Mouse (Mus musculus) midbrain, embryonic 12.5 days (tissue): Measurements from ENCODE around the gene Selenoo. TPM values are rescaled to one million over a fixed set of nuclear protein-coding genes. Genes with fewer than 3 reads are reported as not detected.

Experiments used
- ATAC-seq: fragments of 200-750 bp; cut with Nextera tagmentation; 2 replicates; pipeline ENCODE4 v1.8.0; 2017; ENCODE audit warnings: low read depth, moderate TSS enrichment, moderate library complexity; ENCODE audit not compliant: low FRiP score
- H3K27ac ChIP-seq: fragments of 300-500 bp; sonication (generic); replicated peaks from 2 replicates; pipeline ENCODE4 v1.5.1; 2016; ENCODE audit warnings: mild to moderate bottlenecking
- H3K27me3 ChIP-seq: fragments of 300-500 bp; sonication (generic); 2 replicates; pipeline ENCODE4 v1.6.1; 2016; ENCODE audit warnings: mild to moderate bottlenecking
- H3K36me3 ChIP-seq: fragments of 300-500 bp; sonication (generic); 2 replicates; pipeline ENCODE4 v1.6.1; 2016
- H3K4me1 ChIP-seq: fragments of 300-500 bp; sonication (generic); 2 replicates; pipeline ENCODE4 v1.6.1; 2016
- H3K4me2 ChIP-seq: fragments of 300-500 bp; sonication (generic); replicated peaks from 2 replicates; pipeline ENCODE4 v1.6.1; 2016; ENCODE audit warnings: mild to moderate bottlenecking, moderate library complexity
- H3K4me3 ChIP-seq: fragments of 300-500 bp; sonication (generic); 2 replicates; pipeline ENCODE4 v1.5.1; 2016; ENCODE audit warnings: mild to moderate bottlenecking
- H3K9ac ChIP-seq: fragments of 300-500 bp; sonication (generic); replicated peaks from 2 replicates; pipeline ENCODE4 v1.6.1; 2016; ENCODE audit warnings: mild to moderate bottlenecking, moderate library complexity
- H3K9me3 ChIP-seq: fragments of 300-500 bp; sonication (generic); 2 replicates; pipeline ENCODE4 v1.6.1; 2016; ENCODE audit warnings: mild to moderate bottlenecking
- WGBS: fragments of 180-500 bp; shearing (Covaris S2); methylation state at CpG from one replicate; pipeline ENCODE4 v1.1.7; 2016; 5-methylcytosine and 5-hydroxymethylcytosine counted together
- polyA plus RNA-seq: library from polyadenylated mRNA; unstranded; fragments of >200 nt; fragmentation: Nextera tagmentation; extraction: Ambion mirVana; gene quantifications from 2 replicates; pipeline ENCODE4 v1.2.1, GENCODE M21; 2016

The Selenoo gene
- polyA plus RNA-seq = 23.7 and 28.1 TPM in 2 replicates

GRCm38 (mm10) chr15:89088607-89089247, at the start of gene Selenoo:
Selenoo (plus strand) TSS chr15:89089084.
- Histone ChIP-seq H3K27me3 (no peaks in the 10 kb centered on the region), H3K36me3 (peaks cover 48% of the 10 kb centered on the region), H3K4me3 (peak within 1 kb of the TSS; percentile 99), H3K27ac (peak within 1 kb of the TSS; percentile 73), H3K9me3 (no peaks in the 10 kb centered on the region), H3K9ac (peak within 1 kb of the TSS; percentile 98), H3K4me1 (peaks cover 20% of the 10 kb centered on the region), H3K4me2 (peak within 1 kb of the TSS; percentile 100)
- peak; percentile 94 for ATAC-seq
- WGBS = 2% methylated on average over 37 of the region's 38 CpGs

- H3K27me3 ChIP-seq = no peaks in the 10 kb centered on the region
- no peak overlapping the region for H3K4me3 ChIP-seq
- H3K9me3 ChIP-seq = peaks cover 4% of the 10 kb centered on the region; the same call in 1 of the 2 replicates
- WGBS = 76% methylated on average over 5 of the region's 5 CpGs
- no peak overlapping the region for H3K27ac ChIP-seq
- H3K36me3 ChIP-seq = no peaks in the 10 kb centered on the region
- ATAC-seq = no peak
- H3K9ac ChIP-seq = no peak overlapping the region
- no peaks in the 10 kb centered on the region for H3K4me1 ChIP-seq
- no peak overlapping the region for H3K4me2 ChIP-seq
Measured at GRCm38 (mm10) chr15:89044381-89044780, 44.5 kb upstream of the Selenoo start.

- Histone ChIP-seq H3K27ac (no peak overlapping the region), H3K27me3 (no peaks in the 10 kb centered on the region), H3K9me3 (peaks cover 4% of the 10 kb centered on the region; the same call in 1 of the 2 replicates), H3K4me1 (no peaks in the 10 kb centered on the region), H3K36me3 (no peaks in the 10 kb centered on the region), H3K9ac (no peak overlapping the region), H3K4me2 (no peak overlapping the region), H3K4me3 (no peak overlapping the region)
- 82% methylated on average over 4 of the region's 4 CpGs for WGBS
- ATAC-seq = no peak
Measured at GRCm38 (mm10) chr15:89046356-89046755, 42.5 kb upstream of the Selenoo start.

DNA sequence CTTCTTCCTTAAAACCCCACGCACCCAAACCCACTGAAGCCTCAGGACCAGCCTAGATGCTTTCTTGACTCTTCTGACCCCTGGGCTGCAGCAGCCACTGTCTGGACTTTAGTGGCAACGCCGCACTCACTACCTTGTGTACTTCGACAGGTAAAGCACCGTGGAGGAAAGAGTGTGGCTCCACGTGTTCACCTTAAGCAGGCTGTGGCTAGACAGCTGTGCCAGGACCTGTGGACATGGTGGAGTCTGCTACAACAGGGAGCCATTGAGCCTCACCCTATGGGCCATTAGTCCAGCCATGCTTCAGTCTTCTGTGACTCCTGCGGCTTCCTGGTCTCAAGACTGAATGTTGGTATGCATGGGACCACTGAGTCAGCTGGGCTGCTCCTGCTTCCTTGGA, 34.2 kb upstream of the Selenoo start:
- Histone ChIP-seq H3K36me3 (no peaks in the 10 kb centered on the region), H3K27me3 (peaks cover 32% of the 10 kb centered on the region), H3K9me3 (no peaks in the 10 kb centered on the region), H3K4me3 (no peak overlapping the region), H3K27ac (no peak overlapping the region), H3K4me1 (peaks cover 8% of the 10 kb centered on the region; the same call in 1 of the 2 replicates), H3K9ac (no peak overlapping the region), H3K4me2 (no peak overlapping the region)
- 90% methylated on average over 7 of the region's 7 CpGs for WGBS
- no peak for ATAC-seq

- Histone ChIP-seq H3K9ac (no peak overlapping the region), H3K4me2 (peak overlapping the region; percentile 92), H3K27ac (no peak overlapping the region), H3K4me1 (peaks cover 12% of the 10 kb centered on the region), H3K9me3 (no peaks in the 10 kb centered on the region), H3K4me3 (peak overlapping the region; percentile 72; the same call in 1 of the 2 replicates), H3K36me3 (no peaks in the 10 kb centered on the region), H3K27me3 (peaks cover 64% of the 10 kb centered on the region)
- no peak for ATAC-seq
- WGBS = 30% methylated on average over 6 of the region's 6 CpGs
Measured at GRCm38 (mm10) chr15:89058736-89059135, 30.1 kb upstream of the Selenoo start.

- H3K9me3 ChIP-seq = no peaks in the 10 kb centered on the region
- peak within 1 kb of the TSS; percentile 72 for H3K4me3 ChIP-seq
- peak within 1 kb of the TSS; percentile 20; the same call in 1 of the 2 replicates for H3K27ac ChIP-seq
- peak within 1 kb of the TSS; percentile 92 for H3K4me2 ChIP-seq
- ATAC-seq = peak; percentile 55
- peaks cover 12% of the 10 kb centered on the region for H3K4me1 ChIP-seq
- H3K36me3 ChIP-seq = no peaks in the 10 kb centered on the region
- H3K9ac ChIP-seq = peak within 1 kb of the TSS; percentile 82
- WGBS = 1% methylated on average over 33 of the region's 57 CpGs
- H3K27me3 ChIP-seq = peaks cover 67% of the 10 kb centered on the region
Measured at GRCm38 (mm10) chr15:89059161-89059931, 29.5 kb upstream of the Selenoo start, which contains the start of gene Panx2. Panx2 (plus strand) TSS chr15:89059734.

GRCm38 (mm10) chr15:89060032-89060681, 28.7 kb upstream of the Selenoo start:
- H3K27me3 ChIP-seq = peaks cover 71% of the 10 kb centered on the region
- peak overlapping the region; percentile 82 for H3K9ac ChIP-seq
- peak overlapping the region; percentile 72 for H3K4me3 ChIP-seq
- peak overlapping the region; percentile 92 for H3K4me2 ChIP-seq
- no peaks in the 10 kb centered on the region for H3K36me3 ChIP-seq
- no peaks in the 10 kb centered on the region for H3K9me3 ChIP-seq
- H3K27ac ChIP-seq = peak overlapping the region; percentile 20; the same call in 1 of the 2 replicates
- peaks cover 12% of the 10 kb centered on the region for H3K4me1 ChIP-seq
- WGBS = 2% methylated on average over 40 of the region's 48 CpGs
- ATAC-seq = peak; percentile 65

DNA sequence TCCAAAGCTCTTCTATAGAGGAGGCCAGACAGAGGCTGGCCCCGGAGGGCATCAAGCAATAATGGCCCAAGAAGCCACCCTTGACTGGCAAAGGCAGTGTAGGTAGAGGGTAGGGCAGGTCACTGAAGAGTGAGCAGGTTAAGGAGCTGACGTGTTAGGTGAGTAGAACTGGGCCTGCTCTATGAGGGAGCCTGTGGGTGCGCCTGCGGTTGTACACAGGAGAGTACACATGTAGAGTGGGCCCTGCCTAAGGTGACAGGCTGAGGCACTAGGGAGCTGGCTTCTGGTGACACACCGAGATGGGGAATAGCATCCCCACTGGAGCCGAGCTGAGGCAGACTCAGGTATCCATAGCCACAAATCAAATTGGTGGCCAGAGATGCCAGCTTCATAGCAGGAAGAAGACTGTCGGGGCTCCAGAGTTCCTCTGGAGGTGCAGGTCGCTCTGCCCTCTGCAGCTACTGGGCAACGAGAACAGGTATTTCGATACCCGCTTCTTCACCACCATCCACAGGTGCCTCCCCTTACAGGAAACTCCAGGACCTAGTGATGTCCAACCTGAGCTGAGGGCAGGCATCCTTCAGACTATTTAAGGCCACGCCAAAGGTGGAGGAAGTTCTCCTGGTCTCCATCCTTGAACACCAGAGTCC, 27.9 kb upstream of the Selenoo start:
- Histone ChIP-seq H3K4me3 (peak overlapping the region; percentile 72; the same call in 1 of the 2 replicates), H3K9ac (peak overlapping the region; percentile 82; the same call in 1 of the 2 replicates), H3K27me3 (peaks cover 76% of the 10 kb centered on the region), H3K4me1 (peaks cover 12% of the 10 kb centered on the region), H3K4me2 (peak overlapping the region; percentile 92), H3K27ac (no peak overlapping the region), H3K9me3 (no peaks in the 10 kb centered on the region), H3K36me3 (no peaks in the 10 kb centered on the region)
- 89% methylated on average over 12 of the region's 12 CpGs for WGBS
- no peak for ATAC-seq

- Histone ChIP-seq H3K27ac (no peak overlapping the region), H3K9me3 (no peaks in the 10 kb centered on the region), H3K4me2 (no peak overlapping the region), H3K27me3 (peaks cover 86% of the 10 kb centered on the region), H3K36me3 (no peaks in the 10 kb centered on the region), H3K4me3 (no peak overlapping the region), H3K4me1 (peaks cover 12% of the 10 kb centered on the region), H3K9ac (no peak overlapping the region)
- 85% methylated on average over 6 of the region's 6 CpGs for WGBS
- ATAC-seq = no peak
Measured at GRCm38 (mm10) chr15:89061761-89062517, 26.9 kb upstream of the Selenoo start.

DNA sequence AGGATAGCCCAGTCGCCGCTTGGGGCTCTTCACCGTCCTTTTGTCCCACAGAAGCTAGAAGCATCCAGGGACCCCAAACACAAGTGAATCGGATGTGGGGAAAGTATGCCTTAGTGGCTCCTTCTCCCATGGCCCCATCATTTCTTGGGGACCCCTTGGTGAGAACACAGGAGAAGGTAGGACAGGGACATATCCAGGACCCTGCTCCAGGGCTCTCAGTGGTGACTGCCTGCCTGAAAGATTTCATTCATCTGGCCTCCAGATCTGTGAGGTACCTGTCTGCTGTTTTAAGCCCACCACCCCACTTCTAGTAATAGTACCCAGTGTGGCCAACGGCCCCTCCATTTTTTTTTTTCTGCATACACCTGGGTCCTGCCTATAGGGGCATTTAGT, 26.4 kb upstream of the Selenoo start:
- WGBS = 87% methylated on average over 5 of the region's 5 CpGs
- H3K27me3 ChIP-seq = peaks cover 89% of the 10 kb centered on the region
- no peak overlapping the region for H3K27ac ChIP-seq
- peaks cover 12% of the 10 kb centered on the region for H3K4me1 ChIP-seq
- no peak for ATAC-seq
- no peak overlapping the region for H3K9ac ChIP-seq
- H3K4me2 ChIP-seq = no peak overlapping the region
- no peaks in the 10 kb centered on the region for H3K36me3 ChIP-seq
- H3K4me3 ChIP-seq = no peak overlapping the region
- no peaks in the 10 kb centered on the region for H3K9me3 ChIP-seq

DNA sequence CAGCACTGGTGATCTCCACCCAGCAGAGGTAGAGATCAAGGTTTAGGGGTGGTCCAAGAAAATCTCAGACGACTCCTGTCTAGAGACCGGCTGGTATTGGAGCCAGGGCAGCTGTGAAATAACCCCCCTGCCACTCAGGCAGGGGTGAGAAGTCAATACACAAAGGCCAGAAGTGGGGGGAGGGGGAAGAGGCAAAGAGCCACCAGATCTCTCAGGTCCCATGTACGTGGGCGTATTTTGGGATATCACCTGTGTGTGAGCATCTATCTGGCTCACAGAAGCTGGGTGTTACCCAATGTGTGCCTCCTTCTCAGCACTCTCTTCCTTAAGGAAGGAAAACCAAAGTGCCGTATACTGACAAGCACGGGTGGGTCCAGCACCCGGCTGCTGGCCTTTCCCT, 25.9 kb upstream of the Selenoo start:
- Histone ChIP-seq H3K27me3 (peaks cover 89% of the 10 kb centered on the region), H3K4me3 (no peak overlapping the region), H3K4me2 (no peak overlapping the region), H3K27ac (no peak overlapping the region), H3K9ac (no peak overlapping the region), H3K36me3 (no peaks in the 10 kb centered on the region), H3K9me3 (no peaks in the 10 kb centered on the region), H3K4me1 (peaks cover 12% of the 10 kb centered on the region)
- WGBS = 82% methylated on average over 7 of the region's 7 CpGs
- no peak for ATAC-seq
